Mouse (Mus musculus) thymus, adult 18-20 months (tissue): Measurements from ENCODE around the gene Atp8b4.
"Not testable (repeated sequence)": the region's sequence is repeated elsewhere in the genome, so short reads cannot be mapped to it uniquely, and the experiment has no call there.

Experiments used
- DNase-seq, 2 experiments: peaks; one replicate each; pipeline ENCODE4 v3.0.0; 2022; ENCODE audit warnings: mixed read lengths in 2 of 2

Atp8b4 gene

GRCm38 (mm10) chr2:126495832-126496695, 4.4 kb downstream of the Atp8b4 start:
- DNase-seq: peak in 1 of 2 experiments; percentile 41

GRCm38 (mm10) chr2:126495230-126495629, 5.2 kb downstream of the Atp8b4 start:
- no peak for DNase-seq

GRCm38 (mm10) chr2:126493306-126493705, 7.2 kb downstream of the Atp8b4 start:
- no peak for DNase-seq

GRCm38 (mm10) chr2:126492713-126493112, 7.8 kb downstream of the Atp8b4 start:
- DNase-seq: no peak

- no peak for DNase-seq
These were observed 9.0 kb downstream of the Atp8b4 start for GRCm38 (mm10) chr2:126491446-126491845.

- DNase-seq: no peak
These were observed 9.9 kb downstream of the Atp8b4 start for GRCm38 (mm10) chr2:126490573-126490972.

- DNase-seq: no peak
These were observed 15.0 kb downstream of the Atp8b4 start for GRCm38 (mm10) chr2:126485262-126486017.

- DNase-seq: no peak
These were observed 17.1 kb downstream of the Atp8b4 start for GRCm38 (mm10) chr2:126483337-126483736.

- no peak for DNase-seq
These were observed 22.9 kb downstream of the Atp8b4 start for GRCm38 (mm10) chr2:126477556-126477955.

GRCm38 (mm10) chr2:126475681-126476410, 24.6 kb downstream of the Atp8b4 start:
- DNase-seq: no peak

- no peak for DNase-seq
These were observed 26.5 kb downstream of the Atp8b4 start for GRCm38 (mm10) chr2:126474019-126474418.

- no peak for DNase-seq
These were observed 27.6 kb downstream of the Atp8b4 start for GRCm38 (mm10) chr2:126472836-126473235.

GRCm38 (mm10) chr2:126467790-126468189, 32.7 kb downstream of the Atp8b4 start:
- DNase-seq: no peak

- peak in 1 of 2 experiments; percentile 40 for DNase-seq
These were observed 33.9 kb downstream of the Atp8b4 start for GRCm38 (mm10) chr2:126466391-126467134.

- no peak for DNase-seq
These were observed 41.8 kb downstream of the Atp8b4 start for GRCm38 (mm10) chr2:126458661-126459060.

- not testable (repeated sequence) for DNase-seq
These were observed 42.7 kb downstream of the Atp8b4 start for GRCm38 (mm10) chr2:126457759-126458158.

- no peak for DNase-seq
These were observed 49.6 kb downstream of the Atp8b4 start for GRCm38 (mm10) chr2:126450937-126451302.

GRCm38 (mm10) chr2:126450210-126450936, 50.1 kb downstream of the Atp8b4 start:
- no peak for DNase-seq

- no peak for DNase-seq
These were observed 55.4 kb downstream of the Atp8b4 start for GRCm38 (mm10) chr2:126445039-126445438.

GRCm38 (mm10) chr2:126441586-126441985, 58.9 kb downstream of the Atp8b4 start:
- no peak for DNase-seq

- DNase-seq: no peak
These were observed 65.8 kb downstream of the Atp8b4 start for GRCm38 (mm10) chr2:126434712-126435111.

- DNase-seq: no peak
These were observed 66.2 kb downstream of the Atp8b4 start for GRCm38 (mm10) chr2:126434305-126434704.
